Mouse (Mus musculus) G1E (cell line): ENCODE results near the gene Matn4.

Experiments
- CTCF ChIP-seq: IDR thresholded peaks from 2 replicates; pipeline ENCODE4 v1.5.1; 2012; ENCODE audit warnings: low read depth, low read length, inconsistent platforms, mixed read lengths
- GATA1 ChIP-seq: IDR thresholded peaks from 2 replicates; pipeline ENCODE4 v1.6.1; 2012; ENCODE audit warnings: borderline replicate concordance, low read length, inconsistent platforms, mixed read lengths
- GATA2 ChIP-seq: IDR thresholded peaks from 2 replicates; pipeline ENCODE4 v1.6.1; 2012; ENCODE audit warnings: low read depth, low read length, inconsistent platforms, borderline replicate concordance
- POLR2AphosphoS5 ChIP-seq: IDR thresholded peaks from 2 replicates; pipeline ENCODE4 v1.6.1; 2012; ENCODE audit warnings: low read depth, low read length, inconsistent platforms; ENCODE audit not compliant: insufficient replicate concordance
- TAL1 ChIP-seq: conservative IDR thresholded peaks from 2 replicates; pipeline ENCODE4 v1.6.1; 2012; ENCODE audit warnings: low read depth, low read length, inconsistent platforms, mixed read lengths

- TF ChIP-seq CTCF (no peak), GATA1 (no peak), POLR2AphosphoS5 (no peak), TAL1 (no peak), GATA2 (no peak)
Measured at GRCm38 (mm10) chr2:164437710-164438109, 32.8 kb upstream of the Matn4 start.
